Mouse (Mus musculus) splenic B cell, adult 2 months (primary cell): ENCODE measurements around the gene Naglu.

Experiments
- DNase-seq: peaks from one replicate; pipeline ENCODE4 v3.0.0-alpha.2; 2011; ENCODE audit warnings: low read depth, low spot score
- H3K27me3 ChIP-seq: 2 replicates; pipeline ENCODE4 v1.6.1; 2012; ENCODE audit warnings: mild to moderate bottlenecking, low read length, moderate library complexity, mixed read lengths; ENCODE audit not compliant: control insufficient read depth, poor library complexity, insufficient read depth, severe bottlenecking
- H3K36me3 ChIP-seq: 2 replicates; pipeline ENCODE4 v1.6.1; 2012; ENCODE audit warnings: mild to moderate bottlenecking, low read length, moderate library complexity, mixed read lengths; ENCODE audit not compliant: control insufficient read depth, poor library complexity, insufficient read depth, severe bottlenecking

The Naglu gene

GRCm38 (mm10) chr11:101063676-101064327 lies 6.0 kb upstream of the Naglu start:
- Histone ChIP-seq H3K27me3 (no peaks in the 10 kb centered on the region; the same call in 1 of the 2 replicates), H3K36me3 (no peaks in the 10 kb centered on the region)
- peak; percentile 62 for DNase-seq

GRCm38 (mm10) chr11:101064462-101064861 lies 5.3 kb upstream of the Naglu start:
- no peaks in the 10 kb centered on the region for H3K36me3 ChIP-seq
- no peaks in the 10 kb centered on the region; the same call in 1 of the 2 replicates for H3K27me3 ChIP-seq
- no peak for DNase-seq

DNA sequence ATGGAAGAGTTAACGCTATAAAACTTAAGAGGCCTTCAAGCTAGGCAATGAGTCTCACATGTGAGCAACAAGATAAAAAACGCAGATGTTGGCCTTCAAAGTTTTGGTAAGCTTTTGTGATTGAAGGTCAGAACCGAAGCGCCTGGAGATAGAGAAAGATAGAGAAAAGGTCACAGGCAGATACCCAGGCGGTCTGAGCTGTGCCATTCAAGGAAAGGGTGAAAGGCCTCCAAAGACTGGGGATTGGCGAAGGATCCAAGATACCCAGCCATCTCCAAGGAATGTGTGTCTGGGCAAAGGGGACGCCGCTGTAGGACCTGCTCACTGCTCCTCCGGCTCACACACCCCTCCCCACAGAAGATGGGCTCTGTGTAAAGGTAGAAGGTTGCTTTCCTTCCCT lies 4.8 kb upstream of the Naglu start:
- no peaks in the 10 kb centered on the region; the same call in 1 of the 2 replicates for H3K27me3 ChIP-seq
- H3K36me3 ChIP-seq, result no peaks in the 10 kb centered on the region
- DNase-seq, result no peak

DNA sequence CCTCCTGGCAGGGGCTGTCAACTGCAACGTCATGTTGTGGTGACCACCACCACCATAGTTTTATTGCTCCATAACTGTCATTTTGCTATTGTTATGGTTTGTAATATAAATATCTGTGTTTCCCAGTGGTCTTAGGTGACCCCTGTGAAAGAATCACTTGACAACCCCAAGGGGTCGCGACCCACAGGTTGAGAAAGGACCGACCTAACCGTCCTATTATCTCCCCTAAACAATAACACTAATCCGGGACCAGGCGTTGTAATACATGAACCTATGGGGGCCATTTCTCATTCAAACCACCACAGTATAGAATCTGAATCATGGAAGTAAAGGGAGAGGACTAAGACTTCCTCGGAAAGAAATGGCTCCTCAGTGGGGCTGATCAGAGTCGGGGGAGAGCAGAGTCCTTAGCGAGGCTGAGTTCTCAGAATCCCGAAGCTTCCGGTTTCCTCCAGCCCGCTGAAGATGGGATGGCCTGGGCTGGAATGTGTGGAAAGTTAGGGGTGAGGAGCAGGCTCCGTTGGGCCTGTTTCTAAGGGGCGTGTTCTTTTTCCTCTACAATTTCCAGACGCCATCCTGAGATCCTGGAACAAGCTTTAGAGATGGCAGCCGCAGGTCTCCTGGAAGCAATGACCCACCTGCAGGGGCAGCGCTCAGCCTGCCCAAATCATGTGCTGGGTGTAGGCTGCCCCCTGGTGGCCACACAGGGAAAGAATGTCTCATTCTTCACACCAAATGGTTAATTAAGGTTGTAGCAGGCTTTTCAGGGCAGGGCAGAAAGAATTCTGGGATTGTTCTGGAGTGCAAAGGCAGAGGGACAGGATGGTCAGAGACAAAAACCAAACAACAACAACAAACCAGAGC lies 3.0 kb upstream of the Naglu start:
- H3K36me3 ChIP-seq, result no peaks in the 10 kb centered on the region
- peak; percentile 86 for DNase-seq
- H3K27me3 ChIP-seq, result no peaks in the 10 kb centered on the region

GRCm38 (mm10) chr11:101070189-101070527 lies 346 bp downstream of the Naglu start:
- Histone ChIP-seq H3K27me3 (no peaks in the 10 kb centered on the region), H3K36me3 (peaks cover 1% of the 10 kb centered on the region)
- DNase-seq, result no peak

- H3K36me3 ChIP-seq, result peaks cover 1% of the 10 kb centered on the region
- no peaks in the 10 kb centered on the region for H3K27me3 ChIP-seq
- DNase-seq, result no peak
Observed at GRCm38 (mm10) chr11:101070987-101071386, 1.2 kb downstream of the Naglu start.

- peaks cover 1% of the 10 kb centered on the region for H3K36me3 ChIP-seq
- H3K27me3 ChIP-seq, result no peaks in the 10 kb centered on the region
- DNase-seq, result no peak
Observed at GRCm38 (mm10) chr11:101071810-101072428, 2.1 kb downstream of the Naglu start.

DNA sequence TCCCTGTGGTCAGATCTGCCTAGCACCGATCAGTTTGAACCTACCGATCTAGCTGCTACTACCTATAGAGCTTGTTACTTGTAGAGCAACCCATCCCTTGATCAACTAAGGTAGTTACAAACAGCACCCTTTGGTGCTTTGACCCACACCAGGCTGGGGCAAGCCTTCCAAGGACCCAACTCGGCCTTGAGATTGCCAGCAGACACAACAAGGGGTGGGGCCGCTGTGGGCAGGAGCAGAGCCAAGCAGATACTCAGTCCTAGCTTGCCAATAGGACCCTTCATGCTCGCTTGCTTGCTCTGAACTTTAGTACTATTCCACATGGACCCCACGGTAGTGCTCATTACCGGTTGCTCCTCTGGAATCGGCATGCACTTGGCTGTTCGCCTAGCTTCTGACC lies 8.3 kb downstream of the Naglu start, which contains the start of gene Hsd17b1:
Gene Hsd17b1, plus strand, starts transcription at position 291 of the 400 bp plus-strand sequence.
- Histone ChIP-seq H3K36me3 (peaks cover under 1% of the 10 kb centered on the region; the same call in 1 of the 2 replicates), H3K27me3 (no peaks in the 10 kb centered on the region)
- no peak for DNase-seq

DNA sequence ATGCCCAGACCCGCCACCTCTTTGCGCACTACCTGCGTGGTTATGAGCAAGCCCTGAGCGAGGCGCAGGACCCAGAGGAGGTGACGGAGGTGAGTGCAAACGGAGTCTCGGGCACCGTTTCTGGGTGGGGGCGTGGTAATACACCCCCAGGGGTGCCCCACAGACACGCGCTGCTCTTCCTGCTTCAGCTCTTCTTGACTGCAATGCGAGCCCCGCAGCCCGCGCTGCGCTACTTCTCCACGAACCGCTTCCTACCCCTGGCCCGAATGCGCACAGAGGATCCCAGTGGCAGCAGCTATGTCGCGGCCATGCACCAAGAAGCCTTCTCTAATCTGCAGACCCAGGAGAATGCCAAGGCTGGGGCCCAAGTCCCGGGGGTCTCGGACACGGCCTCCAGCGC lies 9.9 kb downstream of the Naglu start:
- H3K27me3 ChIP-seq, result no peaks in the 10 kb centered on the region
- DNase-seq, result no peak
- H3K36me3 ChIP-seq, result no peaks in the 10 kb centered on the region

- Histone ChIP-seq H3K36me3 (no peaks in the 10 kb centered on the region), H3K27me3 (no peaks in the 10 kb centered on the region)
- DNase-seq, result no peak
Observed at GRCm38 (mm10) chr11:101080421-101080820, 10.6 kb downstream of the Naglu start.

- DNase-seq, result no peak
- H3K27me3 ChIP-seq, result no peaks in the 10 kb centered on the region
- H3K36me3 ChIP-seq, result no peaks in the 10 kb centered on the region
Observed at GRCm38 (mm10) chr11:101081659-101082058, 11.8 kb downstream of the Naglu start.

DNA sequence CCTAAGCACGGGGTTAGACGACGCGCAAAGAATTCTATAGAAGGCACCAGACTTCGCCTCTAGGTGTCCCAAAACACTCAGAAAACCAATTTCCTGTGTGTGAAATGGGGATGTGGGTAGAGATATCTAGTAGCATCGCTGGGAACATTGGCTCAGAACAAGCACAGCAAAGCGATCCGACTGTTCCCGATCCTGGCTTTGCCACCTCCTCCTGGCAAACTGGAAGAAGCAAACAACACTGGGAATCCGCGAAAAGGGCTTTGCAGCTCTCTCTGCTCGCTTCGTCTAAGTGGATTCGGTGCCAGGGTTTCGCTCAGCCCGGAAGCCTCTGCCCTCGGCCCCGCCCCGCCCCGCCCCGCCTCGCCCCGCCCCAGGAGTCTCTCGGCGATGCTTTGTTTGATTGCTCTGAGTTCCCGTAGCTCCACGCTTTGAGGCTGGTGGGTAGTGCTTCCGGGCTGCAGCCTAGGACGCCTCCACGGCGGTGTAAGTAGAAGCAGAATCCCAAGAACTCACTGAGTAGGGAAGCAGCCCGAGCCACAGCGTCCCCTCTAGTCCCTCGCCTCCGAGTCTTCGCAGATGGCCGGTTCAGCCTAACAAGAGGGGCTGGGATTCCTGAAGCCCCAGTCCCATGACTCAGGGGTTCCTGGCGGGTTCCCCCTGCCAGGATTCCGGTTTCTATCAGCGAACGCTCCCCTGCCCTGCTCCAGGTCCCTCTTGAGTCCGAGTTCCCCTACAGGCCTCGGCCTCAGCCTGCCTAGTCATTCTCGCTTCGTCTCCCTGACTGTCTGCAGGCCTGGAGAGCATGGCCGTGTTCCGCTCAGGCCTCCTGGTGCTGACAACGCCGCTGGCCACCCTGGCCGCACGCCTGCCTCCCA lies 12.6 kb downstream of the Naglu start, which contains the start of gene Coasy:
Gene Coasy, plus strand, starts transcription at position 358 of the 875 bp plus-strand sequence.
- no peaks in the 10 kb centered on the region for H3K27me3 ChIP-seq
- H3K36me3 ChIP-seq, result no peaks in the 10 kb centered on the region
- peak; percentile 88 for DNase-seq

DNA sequence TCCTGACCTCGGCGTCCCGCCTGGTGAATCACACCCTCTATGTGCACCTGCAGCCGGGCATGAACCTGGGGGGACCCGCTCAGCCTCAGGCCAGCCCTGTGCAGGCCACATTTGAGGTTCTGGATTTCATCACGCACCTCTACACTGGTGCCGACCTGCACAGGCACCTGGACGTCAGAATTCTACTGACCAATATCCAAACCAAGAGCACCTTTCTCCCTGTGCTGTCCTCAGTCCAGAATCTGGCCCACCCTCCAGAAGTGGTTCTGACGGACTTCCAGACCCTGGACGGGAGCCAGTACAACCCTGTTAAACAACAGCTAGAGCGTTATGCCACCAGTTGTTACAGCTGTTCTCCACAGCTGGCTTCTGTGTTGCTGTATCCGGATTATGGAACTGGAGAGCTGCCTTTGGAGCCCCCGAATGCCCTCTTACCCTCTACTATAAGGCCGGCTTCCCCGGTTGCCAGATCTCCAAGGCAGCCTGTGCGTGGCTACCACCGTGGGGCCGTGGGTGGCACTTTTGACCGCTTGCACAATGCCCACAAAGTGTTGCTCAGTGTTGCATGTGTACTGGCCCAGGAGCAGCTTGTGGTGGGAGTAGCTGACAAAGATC lies 13.4 kb downstream of the Naglu start:
- H3K36me3 ChIP-seq, result no peaks in the 10 kb centered on the region
- no peaks in the 10 kb centered on the region for H3K27me3 ChIP-seq
- DNase-seq, result no peak

- no peak for DNase-seq
- H3K36me3 ChIP-seq, result no peaks in the 10 kb centered on the region
- no peaks in the 10 kb centered on the region for H3K27me3 ChIP-seq
Observed at GRCm38 (mm10) chr11:101084246-101084645, 14.4 kb downstream of the Naglu start.
